Mouse (Mus musculus): ENCODE data around the gene Col16a1. TPM values are rescaled to one million over a fixed set of nuclear protein-coding genes. Genes with fewer than 3 reads are reported as not detected.

The Col16a1 gene
- polyA plus RNA-seq, 1 experiment: 1.1 TPM

- Histone ChIP-seq H3K4me1 (ENCODE audit: control insufficient read depth, insufficient read depth, low read length) (no peaks in the 10 kb centered on the region), H3K27ac (ENCODE audit: insufficient read depth, low read depth, low read length) (no peak overlapping the region), H3K4me3 (ENCODE audit: insufficient read depth, low read length) (no peak overlapping the region)
- TF ChIP-seq POLR2A (IDR thresholded peaks at IDR 0.05; ENCODE audit: borderline replicate concordance, low read depth, low read length): no peak
- TF ChIP-seq CTCF (IDR thresholded peaks at IDR 0.05; ENCODE audit: low read depth, low read length): no peak
Measured at GRCm38 (mm10) chr4:130056471-130056870, 8.8 kb downstream of the Col16a1 start.

DNA sequence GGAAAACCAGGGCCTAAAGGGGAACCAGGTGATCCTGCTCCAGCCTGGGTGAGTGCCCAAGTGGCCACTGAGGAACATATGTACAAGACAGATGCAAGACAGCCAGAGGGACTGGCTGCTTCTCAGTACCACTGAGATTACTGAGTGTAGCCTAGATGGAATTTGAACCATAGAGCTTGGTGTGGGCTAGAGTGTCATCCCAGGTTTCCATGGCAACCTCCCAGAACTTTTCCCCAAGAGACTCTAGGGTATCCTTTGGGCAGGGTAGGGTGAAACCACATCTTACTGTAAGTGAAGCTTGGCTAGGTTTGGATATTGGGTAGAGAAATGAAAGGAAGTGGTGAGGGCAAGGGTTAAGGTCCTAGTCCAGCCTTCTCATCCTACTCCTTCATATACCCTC lies 13.3 kb downstream of the Col16a1 start:
- no peak overlapping the region for H3K4me3 ChIP-seq (ENCODE audit: insufficient read depth, low read length)
- H3K27ac ChIP-seq (ENCODE audit: insufficient read depth, low read depth, low read length): no peak overlapping the region
- TF ChIP-seq CTCF (IDR thresholded peaks at IDR 0.05; ENCODE audit: low read depth, low read length): no peak
- TF ChIP-seq POLR2A (IDR thresholded peaks at IDR 0.05; ENCODE audit: borderline replicate concordance, low read depth, low read length): no peak
- H3K4me1 ChIP-seq (ENCODE audit: control insufficient read depth, insufficient read depth, low read length): no peaks in the 10 kb centered on the region

- TF ChIP-seq CTCF (IDR thresholded peaks at IDR 0.05; ENCODE audit: low read depth, low read length) (no peak), POLR2A (IDR thresholded peaks at IDR 0.05; ENCODE audit: borderline replicate concordance, low read depth, low read length) (no peak)
- Histone ChIP-seq H3K4me1 (ENCODE audit: control insufficient read depth, insufficient read depth, low read length) (no peaks in the 10 kb centered on the region), H3K27ac (ENCODE audit: insufficient read depth, low read depth, low read length) (no peak overlapping the region)
Measured at GRCm38 (mm10) chr4:130063191-130063590, 15.6 kb downstream of the Col16a1 start.

DNA sequence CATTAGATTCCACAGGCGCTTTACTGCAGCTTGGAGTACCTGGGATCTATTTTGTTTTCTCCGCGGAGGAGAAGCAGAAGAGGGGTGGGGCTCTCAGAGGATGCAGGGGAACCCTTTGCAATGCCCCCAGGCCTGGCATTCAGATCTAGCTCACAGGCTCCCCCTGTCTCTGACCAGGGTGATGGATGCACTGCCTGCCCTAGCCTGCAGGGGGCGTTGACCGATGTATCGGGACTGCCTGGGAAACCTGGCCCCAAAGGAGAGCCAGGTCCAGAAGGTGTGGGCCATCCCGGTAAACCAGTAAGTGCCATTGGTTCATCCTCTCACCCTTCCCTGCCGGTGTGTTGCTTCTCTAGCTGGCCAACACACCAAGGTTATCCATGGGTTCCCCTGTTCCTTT lies 19.2 kb downstream of the Col16a1 start:
- H3K4me1 ChIP-seq (ENCODE audit: control insufficient read depth, insufficient read depth, low read length): no peaks in the 10 kb centered on the region

More at GRCm38 (mm10) chr4:130063191-130063590, 15.6 kb downstream of the Col16a1 start:
- no peak overlapping the region for H3K4me3 ChIP-seq (ENCODE audit: insufficient read depth, low read length)

GRCm38 (mm10) chr4:130070523-130070922 lies 22.9 kb downstream of the Col16a1 start:
- Histone ChIP-seq H3K4me3 (ENCODE audit: insufficient read depth, low read length) (no peak overlapping the region), H3K27ac (ENCODE audit: insufficient read depth, low read depth, low read length) (no peak overlapping the region), H3K4me1 (ENCODE audit: control insufficient read depth, insufficient read depth, low read length) (peaks cover 5% of the 10 kb centered on the region)
- TF ChIP-seq CTCF (IDR thresholded peaks at IDR 0.05; ENCODE audit: low read depth, low read length) (no peak), POLR2A (IDR thresholded peaks at IDR 0.05; ENCODE audit: borderline replicate concordance, low read depth, low read length) (no peak)

More for the DNA sequence above, 19.2 kb downstream of the Col16a1 start:
- Histone ChIP-seq H3K27ac (ENCODE audit: insufficient read depth, low read depth, low read length) (no peak overlapping the region), H3K4me3 (ENCODE audit: insufficient read depth, low read length) (no peak overlapping the region)
- TF ChIP-seq CTCF (IDR thresholded peaks at IDR 0.05; ENCODE audit: low read depth, low read length): no peak
- TF ChIP-seq POLR2A (IDR thresholded peaks at IDR 0.05; ENCODE audit: borderline replicate concordance, low read depth, low read length): no peak

DNA sequence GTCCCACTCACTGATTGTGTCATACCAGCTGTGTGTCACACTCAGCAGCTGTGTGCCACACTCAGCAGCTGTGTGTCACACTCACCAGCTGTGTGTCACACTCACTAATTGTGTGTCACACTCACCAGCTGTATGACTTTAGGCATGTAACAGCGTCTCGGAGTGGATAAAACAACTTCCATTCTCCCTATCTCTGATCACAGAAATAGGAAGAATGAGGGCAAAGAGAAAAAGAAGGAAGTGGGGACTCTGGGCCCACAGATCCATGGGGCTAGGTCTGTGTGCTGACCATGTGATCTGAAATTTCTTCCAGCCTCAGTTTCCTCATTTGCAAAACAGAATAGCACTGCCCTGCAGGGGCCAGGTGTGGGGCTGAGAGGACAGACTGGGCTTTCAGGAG lies 24.1 kb downstream of the Col16a1 start:
- TF ChIP-seq POLR2A (IDR thresholded peaks at IDR 0.05; ENCODE audit: borderline replicate concordance, low read depth, low read length) (no peak), CTCF (IDR thresholded peaks at IDR 0.05; ENCODE audit: low read depth, low read length) (no peak)
- peaks cover 5% of the 10 kb centered on the region for H3K4me1 ChIP-seq (ENCODE audit: control insufficient read depth, insufficient read depth, low read length)
- H3K27ac ChIP-seq (ENCODE audit: insufficient read depth, low read depth, low read length): no peak overlapping the region
- H3K4me3 ChIP-seq (ENCODE audit: insufficient read depth, low read length): no peak overlapping the region

DNA sequence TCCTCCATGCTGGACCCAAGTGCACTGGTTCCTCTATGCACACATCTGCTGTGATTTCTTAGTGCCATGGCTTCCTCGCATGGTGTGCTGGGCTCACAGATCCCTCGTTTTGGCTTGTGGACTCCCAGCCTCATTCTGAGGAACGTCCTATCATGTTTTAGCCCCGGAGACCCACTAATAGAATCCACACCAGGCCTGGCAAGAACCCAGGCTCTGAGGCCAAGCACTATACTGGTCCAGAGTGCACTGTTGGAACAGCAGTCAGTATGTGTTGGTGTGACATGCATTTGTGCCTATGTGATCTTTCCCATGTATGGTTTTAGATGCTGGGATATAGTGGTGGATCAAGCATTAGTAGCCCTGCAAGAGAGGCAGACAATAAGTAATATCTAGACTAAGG lies 25.7 kb downstream of the Col16a1 start:
- Histone ChIP-seq H3K4me3 (ENCODE audit: insufficient read depth, low read length) (no peak overlapping the region), H3K27ac (ENCODE audit: insufficient read depth, low read depth, low read length) (no peak overlapping the region), H3K4me1 (ENCODE audit: control insufficient read depth, insufficient read depth, low read length) (peaks cover 5% of the 10 kb centered on the region)
- TF ChIP-seq POLR2A (IDR thresholded peaks at IDR 0.05; ENCODE audit: borderline replicate concordance, low read depth, low read length) (no peak), CTCF (IDR thresholded peaks at IDR 0.05; ENCODE audit: low read depth, low read length) (no peak)

DNA sequence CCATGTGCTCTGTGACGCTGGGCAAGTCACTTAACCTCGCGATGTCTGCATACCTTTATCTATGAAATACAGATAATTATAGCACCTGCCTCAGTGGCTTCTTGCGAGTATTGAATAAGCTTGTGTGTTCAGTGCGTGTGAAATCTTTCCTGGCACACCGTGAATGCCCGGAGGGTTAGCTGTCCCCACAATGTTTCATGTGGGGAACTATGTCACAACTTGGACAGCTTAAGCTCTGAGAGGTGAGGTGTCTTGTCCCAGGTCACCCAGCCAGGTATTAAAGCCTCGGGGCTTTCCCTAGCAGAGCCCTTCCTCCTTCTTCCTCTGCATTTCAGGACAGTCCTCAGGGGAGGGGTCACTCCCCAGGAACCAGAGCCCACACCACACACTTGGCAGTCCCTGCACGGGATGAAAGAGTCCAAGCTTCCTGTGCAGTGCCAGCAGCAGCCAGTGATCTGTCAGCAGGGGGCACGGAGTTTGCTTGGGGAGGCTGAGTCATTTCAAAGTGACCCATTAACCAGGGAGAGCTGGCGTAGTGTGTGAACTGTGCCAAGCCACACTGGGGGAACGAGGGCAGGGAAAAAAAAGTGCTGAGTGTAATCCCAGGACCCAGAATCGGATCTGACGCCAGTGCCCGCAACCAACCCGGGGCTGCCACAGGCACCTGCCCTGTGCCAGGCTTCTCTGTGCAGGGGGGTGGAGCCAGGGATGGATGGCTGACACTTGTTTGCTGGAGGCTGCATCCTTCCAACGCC lies 27.3 kb downstream of the Col16a1 start:
- peaks cover 5% of the 10 kb centered on the region for H3K4me1 ChIP-seq (ENCODE audit: control insufficient read depth, insufficient read depth, low read length)
- no peak overlapping the region for H3K27ac ChIP-seq (ENCODE audit: insufficient read depth, low read depth, low read length)
- no peak overlapping the region for H3K4me3 ChIP-seq (ENCODE audit: insufficient read depth, low read length)
- TF ChIP-seq POLR2A (IDR thresholded peaks at IDR 0.05; ENCODE audit: borderline replicate concordance, low read depth, low read length) (no peak), CTCF (IDR thresholded peaks at IDR 0.05; ENCODE audit: low read depth, low read length) (no peak)

DNA sequence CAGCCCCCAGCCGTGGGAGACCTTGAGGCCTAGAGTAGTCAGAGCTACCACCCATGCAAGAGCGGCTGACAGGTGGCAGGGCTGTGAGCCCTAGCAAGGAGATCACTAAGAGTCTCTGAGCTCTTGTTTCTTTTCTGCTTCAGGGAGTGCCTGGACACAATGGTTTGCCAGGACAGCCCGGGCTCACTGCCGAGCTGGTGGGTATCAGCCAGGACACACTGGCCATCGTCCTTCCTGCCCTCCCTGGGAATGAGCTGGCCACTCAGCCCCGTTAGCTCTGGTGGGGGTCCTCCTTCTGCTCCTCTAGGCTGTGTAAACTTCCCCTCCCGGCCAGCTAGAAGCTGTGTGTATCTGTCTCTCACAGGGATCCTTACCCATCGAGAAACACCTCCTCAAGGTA lies 29.2 kb downstream of the Col16a1 start:
- Histone ChIP-seq H3K4me1 (ENCODE audit: control insufficient read depth, insufficient read depth, low read length) (peaks cover 5% of the 10 kb centered on the region), H3K4me3 (ENCODE audit: insufficient read depth, low read length) (no peak overlapping the region), H3K27ac (ENCODE audit: insufficient read depth, low read depth, low read length) (no peak overlapping the region)
- no peak for TF ChIP-seq CTCF (IDR thresholded peaks at IDR 0.05; ENCODE audit: low read depth, low read length)
- no peak for TF ChIP-seq POLR2A (IDR thresholded peaks at IDR 0.05; ENCODE audit: borderline replicate concordance, low read depth, low read length)

- TF ChIP-seq CTCF (IDR thresholded peaks at IDR 0.05; ENCODE audit: low read depth, low read length): no peak
- no peak for TF ChIP-seq POLR2A (IDR thresholded peaks at IDR 0.05; ENCODE audit: borderline replicate concordance, low read depth, low read length)
- H3K4me3 ChIP-seq (ENCODE audit: insufficient read depth, low read length): no peak overlapping the region
- H3K27ac ChIP-seq (ENCODE audit: insufficient read depth, low read depth, low read length): no peak overlapping the region
- H3K4me1 ChIP-seq (ENCODE audit: control insufficient read depth, insufficient read depth, low read length): no peaks in the 10 kb centered on the region
Measured at GRCm38 (mm10) chr4:130078816-130079485, 31.3 kb downstream of the Col16a1 start.

Data from bone marrow macrophage, adult 2 months (primary cell).